Mouse (Mus musculus) thymus, postnatal 36 days (tissue): Measurements from ENCODE around the gene AI464131.

Experiments
- DNase-seq, 2 experiments: peaks; one replicate each; pipeline ENCODE4 v3.0.0; 2022; ENCODE audit warnings: mixed read lengths in 2 of 2

AI464131 gene

GRCm38 (mm10) chr4:41504325-41504724, 1.4 kb upstream of the AI464131 start:
- no peak for DNase-seq

GRCm38 (mm10) chr4:41502171-41502940, 520 bp downstream of the AI464131 start:
- no peak for DNase-seq

- DNase-seq: no peak
Measured at GRCm38 (mm10) chr4:41500787-41501186, 2.1 kb downstream of the AI464131 start.

GRCm38 (mm10) chr4:41499619-41500018, 3.3 kb downstream of the AI464131 start:
- DNase-seq: no peak

GRCm38 (mm10) chr4:41498921-41499391, 3.9 kb downstream of the AI464131 start:
- DNase-seq: no peak

GRCm38 (mm10) chr4:41497995-41498845, 4.7 kb downstream of the AI464131 start:
- no peak for DNase-seq

- DNase-seq: peak; percentile 51 to 52
Measured at GRCm38 (mm10) chr4:41497579-41497978, 5.3 kb downstream of the AI464131 start.

GRCm38 (mm10) chr4:41497046-41497445, 5.8 kb downstream of the AI464131 start:
- DNase-seq: no peak

- DNase-seq: no peak
Measured at GRCm38 (mm10) chr4:41495850-41496249, 7.0 kb downstream of the AI464131 start.

- no peak for DNase-seq
Measured at GRCm38 (mm10) chr4:41495076-41495475, 7.8 kb downstream of the AI464131 start.

- no peak for DNase-seq
Measured at GRCm38 (mm10) chr4:41494378-41494777, 8.5 kb downstream of the AI464131 start.

- no peak for DNase-seq
Measured at GRCm38 (mm10) chr4:41493464-41494116, 9.3 kb downstream of the AI464131 start.

- no peak for DNase-seq
Measured at GRCm38 (mm10) chr4:41492951-41493350, 9.9 kb downstream of the AI464131 start.

GRCm38 (mm10) chr4:41481601-41482017, 21.3 kb downstream of the AI464131 start:
- DNase-seq: no peak

- DNase-seq: no peak
Measured at GRCm38 (mm10) chr4:41480254-41480653, 22.6 kb downstream of the AI464131 start.

- DNase-seq: no peak
Measured at GRCm38 (mm10) chr4:41479456-41479804, 23.4 kb downstream of the AI464131 start.

GRCm38 (mm10) chr4:41478751-41479455, 24.0 kb downstream of the AI464131 start:
- DNase-seq: no peak

GRCm38 (mm10) chr4:41477648-41478160, 25.2 kb downstream of the AI464131 start:
- DNase-seq: no peak

GRCm38 (mm10) chr4:41471384-41471689, 31.5 kb downstream of the AI464131 start:
- no peak for DNase-seq

GRCm38 (mm10) chr4:41470684-41471383, 32.0 kb downstream of the AI464131 start:
- no peak for DNase-seq

- DNase-seq: no peak
Measured at GRCm38 (mm10) chr4:41470051-41470683, 32.7 kb downstream of the AI464131 start.
